In the genomic region with DNA sequence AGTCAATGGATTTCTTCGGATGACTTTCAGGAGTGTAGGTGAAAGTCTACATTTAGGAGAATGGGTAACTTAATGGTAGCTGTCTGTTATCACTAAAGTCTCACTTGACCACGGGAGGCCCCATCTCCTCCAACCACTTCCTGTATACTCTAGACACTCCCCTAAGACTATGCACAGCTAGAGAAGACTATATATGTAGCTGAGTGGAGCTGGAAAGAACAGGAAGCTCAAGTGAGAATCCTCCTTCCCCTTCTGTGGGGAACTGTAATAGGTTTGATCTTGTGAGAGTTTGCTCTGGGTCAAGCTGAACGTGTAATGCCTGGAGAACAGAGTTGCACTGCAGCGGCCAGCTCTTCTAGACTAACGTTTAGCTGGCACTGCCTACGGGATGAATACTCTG, we compare ENCODE assay signal across 12 mouse cellular contexts.
A peak's percentile ranks its signal among the peaks of the same experiment; 100 is the strongest.
DNase-seq lines count a peak whose midpoint lies in the region; ATAC-seq and TF ChIP-seq lines count a peak whose summit lies in the region.
"Had no signal": no experiment of that assay in that cellular context is flagged by ENCODE, and none has a peak within 500 bp of the region (broad histone marks: within the 10 kb centered on the region; RNA-seq: fewer than 3 reads in every experiment).

No protein-coding gene starts in this region.

- DNase-seq in MEL (ENCODE audit: low read depth, low spot score) (peak; percentile 14), liver (peak; percentile 17)
- DNase-seq in monocyte, adult 2 months (ENCODE audit: low read depth in 1 of 2, low spot score in 2 of 2): peak; percentile 4 to 5
- no peak for DNase-seq in ovary, postnatal 36 days (ENCODE audit: low spot score)
- no peak for DNase-seq in right cerebral cortex, postnatal 25 days
- no peak for DNase-seq in kidney, adult 8-10 months
- DNase-seq: cerebellum, postnatal 25 days; kidney, adult 2 months had no signal

- H3K36me3 ChIP-seq in intestine, embryonic 15.5 days: no peaks in the 10 kb centered on the region
- no peaks in the 10 kb centered on the region for H3K36me3 ChIP-seq in intestine, postnatal 0 days (ENCODE audit: control insufficient read depth, insufficient read depth)
- no peaks in the 10 kb centered on the region for H3K36me3 ChIP-seq in MEL (ENCODE audit: control insufficient read depth in 1 of 2, insufficient read depth in 2 of 2, low read length in 2 of 2)
- H3K36me3 ChIP-seq: heart, embryonic 15.5 days; midbrain, embryonic 13.5 days had no signal

- no peaks in the 10 kb centered on the region for H3K27me3 ChIP-seq in intestine, embryonic 15.5 days (replicated peaks)
- no peaks in the 10 kb centered on the region for H3K27me3 ChIP-seq in intestine, postnatal 0 days (replicated peaks; ENCODE audit: control insufficient read depth, insufficient read depth, low read length)
- no peaks in the 10 kb centered on the region for H3K27me3 ChIP-seq in MEL (ENCODE audit: control insufficient read depth in 1 of 2, insufficient read depth in 2 of 2, low read length in 2 of 2)
- H3K27me3 ChIP-seq: heart, embryonic 15.5 days; midbrain, embryonic 13.5 days had no signal

- no peak for TF ChIP-seq EP300 in MEL (IDR thresholded peaks at IDR 0.05; ENCODE audit: low read depth in 1 of 2, low read length in 2 of 2)

- no peak for TF ChIP-seq POLR2A in MEL (IDR thresholded peaks at IDR 0.05; ENCODE audit: control insufficient read depth in 1 of 2, insufficient read depth in 1 of 2, low read depth in 1 of 2, low read length in 2 of 2, poor library complexity in 1 of 2)

- H3K9ac ChIP-seq in intestine, embryonic 15.5 days: no peak overlapping the region
- no peak overlapping the region for H3K9ac ChIP-seq in intestine, postnatal 0 days (ENCODE audit: low read depth, low read length)
- H3K9ac ChIP-seq in MEL (ENCODE audit: control insufficient read depth, low read depth, low read length, poor library complexity, severe bottlenecking): no peak overlapping the region
- H3K9ac ChIP-seq: heart, embryonic 15.5 days; midbrain, embryonic 13.5 days had no signal

- no peaks in the 10 kb centered on the region for H3K4me1 ChIP-seq in intestine, embryonic 15.5 days (replicated peaks)
- H3K4me1 ChIP-seq in intestine, postnatal 0 days (replicated peaks; ENCODE audit: control insufficient read depth, insufficient read depth, low read length): no peaks in the 10 kb centered on the region; the same call in 1 of the 2 replicates
- no peaks in the 10 kb centered on the region for H3K4me1 ChIP-seq in MEL (ENCODE audit: control insufficient read depth in 1 of 2, insufficient read depth in 2 of 2, low read length in 2 of 2)
- H3K4me1 ChIP-seq: midbrain, embryonic 13.5 days had no signal

- 0 out of 2 replicates have a peak, but pooled peaks have one; percentile 39 for ATAC-seq in intestine, embryonic 15.5 days
- no peak for ATAC-seq in intestine, postnatal 0 days
- ATAC-seq: midbrain, embryonic 13.5 days had no signal

- WGBS in intestine, embryonic 15.5 days: 68% methylated on average over 6 of the region's 6 CpGs
- WGBS in intestine, postnatal 0 days: 62% methylated on average over 6 of the region's 6 CpGs

- no peak for TF ChIP-seq RAD21 in MEL (IDR thresholded peaks at IDR 0.05; ENCODE audit: low read depth, low read length)

- no peak overlapping the region for H3K4me3 ChIP-seq in intestine, embryonic 15.5 days (replicated peaks)
- no peak overlapping the region for H3K4me3 ChIP-seq in intestine, postnatal 0 days (ENCODE audit: low read depth, low read length)
- H3K4me3 ChIP-seq in MEL (ENCODE audit: control insufficient read depth in 1 of 2, insufficient read depth in 1 of 2, low read depth in 2 of 2, low read length in 2 of 2): no peak overlapping the region
- H3K4me3 ChIP-seq: heart, embryonic 15.5 days; midbrain, embryonic 13.5 days had no signal

- no peak overlapping the region for H3K4me2 ChIP-seq in intestine, embryonic 15.5 days (replicated peaks)
- H3K4me2 ChIP-seq in intestine, postnatal 0 days (replicated peaks; ENCODE audit: low read depth): no peak overlapping the region
- H3K4me2 ChIP-seq: heart, embryonic 15.5 days; midbrain, embryonic 13.5 days had no signal

- TF ChIP-seq CTCF in intestine, postnatal 0 days (IDR thresholded peaks at IDR 0.05; ENCODE audit: low read depth): no peak
- TF ChIP-seq CTCF in MEL (IDR thresholded peaks at IDR 0.05 in 2 of 3, conservative IDR thresholded peaks at IDR 0.05 in 1 of 3; ENCODE audit: control insufficient read depth in 1 of 3, insufficient read depth in 1 of 3, low read depth in 2 of 3, low read length in 3 of 3, poor library complexity in 1 of 3, severe bottlenecking in 1 of 3): no peak

- H3K9me3 ChIP-seq in intestine, embryonic 15.5 days: no peaks in the 10 kb centered on the region
- no peaks in the 10 kb centered on the region for H3K9me3 ChIP-seq in intestine, postnatal 0 days (ENCODE audit: control insufficient read depth)
- H3K9me3 ChIP-seq in MEL (replicated peaks; ENCODE audit: insufficient read depth, low read length): no peaks in the 10 kb centered on the region
- H3K9me3 ChIP-seq: heart, embryonic 15.5 days; midbrain, embryonic 13.5 days had no signal

- no peak overlapping the region for H3K27ac ChIP-seq in intestine, embryonic 15.5 days
- H3K27ac ChIP-seq in intestine, postnatal 0 days (ENCODE audit: low read depth, low read length): no peak overlapping the region
- no peak overlapping the region for H3K27ac ChIP-seq in MEL (ENCODE audit: control insufficient read depth, low read depth, low read length)
- H3K27ac ChIP-seq: heart, embryonic 15.5 days; midbrain, embryonic 13.5 days had no signal

- no peaks in the 10 kb centered on the region for H3K79me2 ChIP-seq in MEL (ENCODE audit: control insufficient read depth, insufficient read depth, low read length, poor library complexity)

TF ChIP-seq in MEL, 35 proteins besides CTCF, POLR2A, EP300 and RAD21:
- TF ChIP-seq RCOR1 (IDR thresholded peaks at IDR 0.05; ENCODE audit: low read depth, low read length) (no peak), HCFC1 (IDR thresholded peaks at IDR 0.05; ENCODE audit: low read depth, low read length) (no peak), MXI1 (IDR thresholded peaks at IDR 0.05; ENCODE audit: low read depth, low read length) (no peak), BHLHE40 (IDR thresholded peaks at IDR 0.05; ENCODE audit: borderline replicate concordance, low read depth, low read length) (no peak), SIN3A (IDR thresholded peaks at IDR 0.05; ENCODE audit: low read length) (no peak), MEF2A (IDR thresholded peaks at IDR 0.05; ENCODE audit: extremely low read depth, insufficient replicate concordance, low read depth, low read length, poor library complexity, severe bottlenecking) (no peak), ETS1 (IDR thresholded peaks at IDR 0.05; ENCODE audit: low read depth, low read length) (no peak), ZC3H11A (IDR thresholded peaks at IDR 0.05; ENCODE audit: low read depth, low read length) (no peak), GABPA (IDR thresholded peaks at IDR 0.05; ENCODE audit: low read depth, low read length) (no peak), NELFE (IDR thresholded peaks at IDR 0.05; ENCODE audit: low read depth, low read length) (no peak), POLR2AphosphoS2 (IDR thresholded peaks at IDR 0.05; ENCODE audit: low read length) (no peak), USF2 (IDR thresholded peaks at IDR 0.05; ENCODE audit: borderline replicate concordance in 1 of 2, insufficient read depth in 1 of 2, low read depth in 1 of 2, low read length in 2 of 2) (no peak), MAFK (IDR thresholded peaks at IDR 0.05; ENCODE audit: borderline replicate concordance, low read depth, low read length) (no peak), ELF1 (IDR thresholded peaks at IDR 0.05; ENCODE audit: low read depth, low read length) (no peak), ZMIZ1 (IDR thresholded peaks at IDR 0.05; ENCODE audit: low read depth, low read length) (no peak), NRF1 (IDR thresholded peaks at IDR 0.05; ENCODE audit: insufficient read depth, low read depth, low read length, poor library complexity, severe bottlenecking) (no peak), ZKSCAN1 (IDR thresholded peaks at IDR 0.05; ENCODE audit: low read depth, low read length) (no peak), GATA1 (IDR thresholded peaks at IDR 0.05; ENCODE audit: low read depth, low read length) (no peak)

Comparison
In these comparisons a context has a peak if more than half of its experiments do, and no peak if none do; other contexts are left out.
1. DNase-seq: peak in MEL (single experiment), liver (single experiment) and monocyte, adult 2 months (2 of 2); none in ovary, postnatal 36 days (single experiment), right cerebral cortex, postnatal 25 days (single experiment) and kidney, adult 8-10 months (0 of 2).